Mouse (Mus musculus) ES-E14 (cell line): ENCODE results near the gene Cnpy1. TPM values are rescaled to one million over a fixed set of nuclear protein-coding genes. Genes with fewer than 3 reads are reported as not detected.

Source experiments
- DNase-seq: peaks from one replicate; pipeline ENCODE4 v3.0.0-alpha.2; 2013; ENCODE audit warnings: low read depth, low spot score
- H3K27ac ChIP-seq: 2 replicates; pipeline ENCODE4 v1.5.1; 2012; ENCODE audit warnings: low read depth, mild to moderate bottlenecking, low read length, moderate library complexity, mixed read lengths; ENCODE audit not compliant: poor library complexity, insufficient read depth, severe bottlenecking
- H3K36me3 ChIP-seq: 2 replicates; pipeline ENCODE4 v1.6.1; 2012; ENCODE audit warnings: mild to moderate bottlenecking, low read length, moderate library complexity, mixed read lengths; ENCODE audit not compliant: control insufficient read depth, poor library complexity, insufficient read depth, severe bottlenecking
- H3K4me1 ChIP-seq, 2 experiments: fragments of 150-350 bp in 1 of 2; sonication (generic) in 1 of 2; 2 replicates each; pipeline ENCODE4 v1.6.1; 2012; ENCODE audit warnings: low read length in 2 of 2, mild to moderate bottlenecking in 1 of 2, mixed read lengths in 1 of 2; ENCODE audit not compliant: control insufficient read depth in 2 of 2, insufficient read depth in 2 of 2, poor library complexity in 1 of 2
- H3K4me3 ChIP-seq, 2 experiments: fragments of 150-350 bp in 1 of 2; sonication (generic) in 1 of 2; 2 replicates each; pipeline ENCODE4 v1.5.1; 2012; ENCODE audit warnings: low read length in 2 of 2, low read depth in 1 of 2, mild to moderate bottlenecking in 1 of 2, mixed read lengths in 1 of 2; ENCODE audit not compliant: insufficient read depth in 1 of 2, poor library complexity in 1 of 2, severe bottlenecking in 1 of 2
- H3K9ac ChIP-seq: 2 replicates; pipeline ENCODE4 v1.6.1; 2012; ENCODE audit warnings: low read depth, mild to moderate bottlenecking, low read length, mixed read lengths; ENCODE audit not compliant: poor library complexity, insufficient read depth, severe bottlenecking
- H3K9me3 ChIP-seq: fragments of 150-350 bp; sonication (generic); 2 replicates; pipeline ENCODE4 v1.6.1; 2012; ENCODE audit warnings: low read depth, mild to moderate bottlenecking, low read length; ENCODE audit not compliant: control insufficient read depth, insufficient read depth
- CHD2 ChIP-seq: IDR thresholded peaks from 2 replicates; pipeline ENCODE4 v1.6.1; 2014; ENCODE audit warnings: mild to moderate bottlenecking, low read depth, low read length, inconsistent platforms
- HCFC1 ChIP-seq: IDR thresholded peaks from 2 replicates; pipeline ENCODE4 v1.6.1; 2012; ENCODE audit warnings: low read length, inconsistent platforms, borderline replicate concordance; ENCODE audit not compliant: insufficient read depth
- MAFK ChIP-seq: IDR thresholded peaks from 2 replicates; pipeline ENCODE4 v1.6.1; 2014; ENCODE audit warnings: mild to moderate bottlenecking, low read depth, low read length, inconsistent platforms; ENCODE audit not compliant: insufficient read depth
- ZC3H11A ChIP-seq: IDR thresholded peaks from 2 replicates; pipeline ENCODE4 v1.6.1; 2012; ENCODE audit warnings: low read depth, mild to moderate bottlenecking, inconsistent platforms, low read length, borderline replicate concordance
- ZNF384 ChIP-seq: IDR thresholded peaks from 2 replicates; pipeline ENCODE4 v1.6.1; 2012; ENCODE audit warnings: low read depth, low read length, inconsistent platforms
- in situ Hi-C, 2 experiments: fragments of 600-800 bp; cut with MboI; formaldehyde crosslinking; loops; one replicate each; pipeline ENCODE4 v1.15.1; 2025; ENCODE audit warnings: low sequenced_read_pairs in 2 of 2, inconsistent platforms in 1 of 2; ENCODE audit not compliant: unreplicated experiment in 2 of 2
- total RNA-seq: library from RNA; depleted of rRNA; stranded (reverse); fragments of 300-350 nt; gene quantifications from 2 replicates; pipeline ENCODE4 v1.2.3, GENCODE M21; 2012

Cnpy1 gene
- total RNA-seq, 1 experiment, result 76.9 TPM

GRCm38 (mm10) chr5:28219596-28219995 is 26.0 kb downstream of the Cnpy1 start:
- no peak for DNase-seq
- TF ChIP-seq ZNF384 (no peak), ZC3H11A (no peak), HCFC1 (no peak), CHD2 (no peak), MAFK (no peak)
- H3K4me1 ChIP-seq, result no peaks in the 10 kb centered on the region
- H3K9me3 ChIP-seq, result no peaks in the 10 kb centered on the region
- H3K4me3 ChIP-seq, result no peak overlapping the region
- no peak overlapping the region for H3K9ac ChIP-seq
- in situ Hi-C loops, result no loop called here
- H3K27ac ChIP-seq, result no peak overlapping the region
- no peaks in the 10 kb centered on the region for H3K36me3 ChIP-seq

- TF ChIP-seq CHD2 (no peak), MAFK (no peak), ZNF384 (no peak), HCFC1 (no peak), ZC3H11A (no peak)
- in situ Hi-C loops, result no loop called here
- H3K27ac ChIP-seq, result no peak overlapping the region
- no peak overlapping the region for H3K4me3 ChIP-seq
- no peaks in the 10 kb centered on the region for H3K36me3 ChIP-seq
- no peak for DNase-seq
- peaks cover 7% of the 10 kb centered on the region in 2 experiments for H3K4me1 ChIP-seq
- H3K9ac ChIP-seq, result no peak overlapping the region
- H3K9me3 ChIP-seq, result no peaks in the 10 kb centered on the region
Observed at GRCm38 (mm10) chr5:28213441-28213840, 32.2 kb downstream of the Cnpy1 start.

GRCm38 (mm10) chr5:28211651-28212310 is 33.8 kb downstream of the Cnpy1 start:
- peak; percentile 60 for DNase-seq
- in situ Hi-C loops, result no loop called here

DNA sequence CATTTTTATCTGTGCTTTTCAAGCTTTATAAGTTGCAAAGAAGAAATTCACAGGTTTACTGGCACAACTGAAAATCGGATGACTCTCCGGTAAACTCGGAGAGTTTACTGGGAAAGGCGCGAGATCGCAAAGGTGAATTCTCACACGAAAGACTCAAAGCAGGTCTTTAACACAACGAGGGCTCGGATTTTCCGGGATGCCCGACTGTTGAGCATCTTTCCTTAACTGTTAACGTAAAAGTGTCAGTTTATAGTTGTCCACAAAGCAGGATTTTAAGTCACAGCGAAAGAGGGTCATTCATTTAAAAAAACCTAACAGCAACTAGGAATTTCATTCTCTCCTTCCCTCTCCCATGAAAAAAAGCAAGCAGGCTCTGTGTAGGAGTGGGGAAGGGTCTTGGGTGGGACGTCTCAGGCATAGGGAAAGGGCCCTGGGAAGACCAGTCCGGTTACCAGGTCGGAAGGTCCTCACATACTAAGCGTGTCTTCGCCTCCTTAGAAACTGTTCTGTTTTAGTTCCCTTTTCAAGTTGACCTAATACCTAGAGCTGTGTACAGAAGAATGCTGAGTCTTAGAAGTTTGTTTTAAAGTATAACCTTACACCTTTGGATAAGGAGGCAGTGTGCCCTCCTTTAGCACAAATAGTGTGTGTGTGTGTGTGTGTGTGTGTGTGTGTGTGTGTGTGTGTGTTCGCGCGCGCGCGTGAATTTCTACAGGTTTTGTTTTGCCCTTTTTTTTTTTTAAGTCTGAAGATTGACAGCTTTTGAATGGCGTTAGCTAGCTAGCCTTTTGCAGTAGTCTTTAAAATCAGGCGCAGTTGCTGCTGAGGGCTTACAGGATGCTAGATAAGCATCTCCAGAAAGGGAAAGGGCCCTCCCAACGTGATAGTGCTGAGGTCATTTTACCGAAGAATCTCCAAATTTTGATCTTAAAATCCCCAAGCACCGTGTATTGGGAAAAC is 34.7 kb downstream of the Cnpy1 start:
- Histone ChIP-seq H3K4me3 (peak overlapping the region; percentile 72 to 73), H3K4me1 (peaks cover 7 to 8% of the 10 kb centered on the region in 2 experiments), H3K9ac (peak overlapping the region; percentile 73), H3K9me3 (no peaks in the 10 kb centered on the region), H3K36me3 (peaks cover 5% of the 10 kb centered on the region), H3K27ac (peak overlapping the region; percentile 58)
- peak; percentile 41; the same call in 1 of the 2 replicates for TF ChIP-seq ZNF384
- no peak for TF ChIP-seq ZC3H11A
- peak; percentile 17 for DNase-seq
- in situ Hi-C loops, result no loop called here

More at GRCm38 (mm10) chr5:28211651-28212310, 33.8 kb downstream of the Cnpy1 start:
- Histone ChIP-seq H3K36me3 (peaks cover 4% of the 10 kb centered on the region), H3K4me3 (peak overlapping the region in 1 of 2 experiments; percentile 73; a peak in 2 of 4 replicates), H3K9me3 (no peaks in the 10 kb centered on the region), H3K27ac (peak overlapping the region; percentile 75; the same call in 1 of the 2 replicates), H3K4me1 (peaks cover 7 to 8% of the 10 kb centered on the region in 2 experiments), H3K9ac (peak overlapping the region; percentile 50; the same call in 1 of the 2 replicates)
- TF ChIP-seq HCFC1, result no peak
- no peak for TF ChIP-seq ZC3H11A
- no peak for TF ChIP-seq MAFK
- TF ChIP-seq CHD2, result no peak
- TF ChIP-seq ZNF384, result no peak
